Mouse (Mus musculus): ENCODE results near the gene Abcd1.

Gene Abcd1

GRCm38 (mm10) chrX:73716109-73716661 lies at the start of gene Abcd1, which contains the start of gene Bcap31:
TSS of gene Abcd1 (plus strand) at chrX:73716597.
TSS of gene Bcap31 (minus strand) at chrX:73716175.
- DNase-seq (ENCODE audit: low read depth), result peak; percentile 98

- peak; percentile 31 for DNase-seq (ENCODE audit: low read depth)
These were observed 44.4 kb upstream of the Abcd1 start for GRCm38 (mm10) chrX:73672031-73672431.

GRCm38 (mm10) chrX:73672879-73673618 lies 43.3 kb upstream of the Abcd1 start, which contains the start of gene Slc6a8:
TSS of gene Slc6a8 (plus strand) at chrX:73673150.
- DNase-seq (ENCODE audit: low read depth), result no peak

- DNase-seq (ENCODE audit: low read depth), result no peak
These were observed 42.8 kb upstream of the Abcd1 start for GRCm38 (mm10) chrX:73673619-73673967.

- no peak for DNase-seq (ENCODE audit: low read depth)
These were observed 42.3 kb upstream of the Abcd1 start for GRCm38 (mm10) chrX:73673968-73674661.

- DNase-seq (ENCODE audit: low read depth), result no peak
These were observed 41.2 kb upstream of the Abcd1 start for GRCm38 (mm10) chrX:73675231-73675630.

- no peak for DNase-seq (ENCODE audit: low read depth)
These were observed 39.7 kb upstream of the Abcd1 start for GRCm38 (mm10) chrX:73676668-73677067.

GRCm38 (mm10) chrX:73684156-73684555 lies 32.2 kb upstream of the Abcd1 start:
- no peak for DNase-seq (ENCODE audit: low read depth)

- no peak for DNase-seq (ENCODE audit: low read depth)
These were observed 31.4 kb upstream of the Abcd1 start for GRCm38 (mm10) chrX:73684978-73685377.

GRCm38 (mm10) chrX:73685629-73686028 lies 30.8 kb upstream of the Abcd1 start:
- DNase-seq (ENCODE audit: low read depth), result no peak

- peak; percentile 64 for DNase-seq (ENCODE audit: low read depth)
These were observed 25.3 kb upstream of the Abcd1 start for GRCm38 (mm10) chrX:73690917-73691629.

GRCm38 (mm10) chrX:73700472-73700871 lies 15.9 kb upstream of the Abcd1 start:
- peak; percentile 53 for DNase-seq (ENCODE audit: low read depth)

- peak; percentile 83 for DNase-seq (ENCODE audit: low read depth)
These were observed 805 bp upstream of the Abcd1 start for GRCm38 (mm10) chrX:73715476-73716108.

GRCm38 (mm10) chrX:73716709-73717545 lies 530 bp downstream of the Abcd1 start:
- DNase-seq (ENCODE audit: low read depth), result no peak

GRCm38 (mm10) chrX:73717667-73718066 lies 1.3 kb downstream of the Abcd1 start:
- DNase-seq (ENCODE audit: low read depth), result peak; percentile 11

GRCm38 (mm10) chrX:73718271-73718670 lies 1.9 kb downstream of the Abcd1 start:
- DNase-seq (ENCODE audit: low read depth), result peak; percentile 28

- peak; percentile 63 for DNase-seq (ENCODE audit: low read depth)
These were observed 2.4 kb downstream of the Abcd1 start for GRCm38 (mm10) chrX:73718686-73719362.

- DNase-seq (ENCODE audit: low read depth), result no peak
These were observed 14.5 kb downstream of the Abcd1 start for GRCm38 (mm10) chrX:73730908-73731307.

- DNase-seq (ENCODE audit: low read depth), result no peak
These were observed 21.8 kb downstream of the Abcd1 start for GRCm38 (mm10) chrX:73738155-73738554.

GRCm38 (mm10) chrX:73739151-73739550 lies 22.8 kb downstream of the Abcd1 start:
- DNase-seq (ENCODE audit: low read depth), result no peak

All from 416B (cell line).